Mouse (Mus musculus) thymus, adult 2 months (tissue): ENCODE data around the gene Stab2. TPM values are rescaled to one million over a fixed set of nuclear protein-coding genes. Genes with fewer than 3 reads are reported as not detected.

Experiments used
- DNase-seq: peaks from one replicate; pipeline ENCODE4 v3.0.0; 2021
- H3K27ac ChIP-seq: fragments of 200-500 bp; 2 replicates; pipeline ENCODE4 v1.5.1; 2012; ENCODE audit warnings: low read length, control low read depth; ENCODE audit not compliant: control insufficient read depth, insufficient read depth
- H3K27me3 ChIP-seq: fragments of 200-500 bp; 2 replicates; pipeline ENCODE4 v1.6.1; 2012; ENCODE audit warnings: mild to moderate bottlenecking, low read length, moderate library complexity, mixed read lengths; ENCODE audit not compliant: control insufficient read depth, insufficient read depth
- H3K36me3 ChIP-seq: fragments of 200-500 bp; 2 replicates; pipeline ENCODE4 v1.6.1; 2012; ENCODE audit warnings: mild to moderate bottlenecking, low read length, moderate library complexity; ENCODE audit not compliant: control insufficient read depth, insufficient read depth
- H3K4me1 ChIP-seq: fragments of 200-500 bp; replicated peaks from 2 replicates; pipeline ENCODE4 v1.6.1; 2012; ENCODE audit warnings: low read length; ENCODE audit not compliant: control insufficient read depth, insufficient read depth
- H3K4me3 ChIP-seq: fragments of 200-500 bp; 2 replicates; pipeline ENCODE4 v1.5.1; 2012; ENCODE audit warnings: mild to moderate bottlenecking, low read length, control low read depth, moderate library complexity; ENCODE audit not compliant: control insufficient read depth, insufficient read depth
- CTCF ChIP-seq: fragments of 200-500 bp; IDR thresholded peaks from 2 replicates; pipeline ENCODE4 v1.5.1; 2012; ENCODE audit warnings: mild to moderate bottlenecking, control low read depth, low read length, moderate library complexity, borderline replicate concordance; ENCODE audit not compliant: control insufficient read depth, poor library complexity, insufficient read depth; ENCODE audit errors: extremely low read depth
- POLR2A ChIP-seq: fragments of 200-500 bp; IDR thresholded peaks from 2 replicates; pipeline ENCODE4 v1.6.1; 2012; ENCODE audit warnings: mild to moderate bottlenecking, low read length, control low read depth, moderate library complexity; ENCODE audit not compliant: control insufficient read depth, poor library complexity, insufficient read depth; ENCODE audit errors: extremely low read depth
- WGBS: fragments of 180-500 bp; shearing (Covaris S2); methylation state at CpG from one replicate; pipeline ENCODE4 v1.1.7; 2018; 5-methylcytosine and 5-hydroxymethylcytosine counted together
- polyA plus RNA-seq: library from polyadenylated mRNA; depleted of rRNA; stranded (reverse); fragments of >200 nt; gene quantifications from 2 replicates; pipeline ENCODE4 v1.2.3, GENCODE M21; 2012

Gene Stab2
- polyA plus RNA-seq, 1 experiment: 8.5 TPM

- Histone ChIP-seq H3K27me3 (no peaks in the 10 kb centered on the region), H3K4me1 (no peaks in the 10 kb centered on the region), H3K27ac (no peak overlapping the region), H3K4me3 (no peak overlapping the region), H3K36me3 (no peaks in the 10 kb centered on the region)
- peak; percentile 10 for DNase-seq
- no peak for TF ChIP-seq POLR2A
- no peak for TF ChIP-seq CTCF
- WGBS: 60% methylated on average over 16 of the region's 16 CpGs
These were observed 12.9 kb upstream of the Stab2 start for GRCm38 (mm10) chr10:87020711-87021110.

- TF ChIP-seq CTCF (no peak), POLR2A (no peak)
- H3K4me3 ChIP-seq: no peak overlapping the region
- 86% methylated on average over 9 of the region's 9 CpGs for WGBS
These were observed 11.1 kb upstream of the Stab2 start for GRCm38 (mm10) chr10:87018876-87019275.

GRCm38 (mm10) chr10:87016151-87016692 lies 8.4 kb upstream of the Stab2 start:
- no peaks in the 10 kb centered on the region for H3K4me1 ChIP-seq
- no peak overlapping the region for H3K4me3 ChIP-seq
- no peak for DNase-seq
- H3K36me3 ChIP-seq: no peaks in the 10 kb centered on the region
- 67% methylated on average over 9 of the region's 9 CpGs for WGBS
- TF ChIP-seq POLR2A (no peak), CTCF (no peak)
- no peak overlapping the region for H3K27ac ChIP-seq
- H3K27me3 ChIP-seq: no peaks in the 10 kb centered on the region

More at GRCm38 (mm10) chr10:87018876-87019275, 11.1 kb upstream of the Stab2 start:
- H3K27me3 ChIP-seq: no peaks in the 10 kb centered on the region
- H3K36me3 ChIP-seq: no peaks in the 10 kb centered on the region
- no peaks in the 10 kb centered on the region for H3K4me1 ChIP-seq
- DNase-seq: no peak
- no peak overlapping the region for H3K27ac ChIP-seq

- H3K4me1 ChIP-seq: no peaks in the 10 kb centered on the region
- 75% methylated on average over 5 of the region's 5 CpGs for WGBS
- TF ChIP-seq POLR2A (no peak), CTCF (no peak)
These were observed 7.6 kb upstream of the Stab2 start for GRCm38 (mm10) chr10:87015403-87015802.

GRCm38 (mm10) chr10:87014391-87014965 lies 6.7 kb upstream of the Stab2 start:
- Histone ChIP-seq H3K27ac (no peak overlapping the region), H3K36me3 (no peaks in the 10 kb centered on the region), H3K27me3 (no peaks in the 10 kb centered on the region), H3K4me3 (no peak overlapping the region), H3K4me1 (no peaks in the 10 kb centered on the region)
- no peak for DNase-seq
- 79% methylated on average over 7 of the region's 7 CpGs for WGBS
- TF ChIP-seq CTCF (no peak), POLR2A (no peak)

More at GRCm38 (mm10) chr10:87015403-87015802, 7.6 kb upstream of the Stab2 start:
- Histone ChIP-seq H3K27me3 (no peaks in the 10 kb centered on the region), H3K27ac (no peak overlapping the region), H3K36me3 (no peaks in the 10 kb centered on the region), H3K4me3 (no peak overlapping the region)
- no peak for DNase-seq

GRCm38 (mm10) chr10:87012087-87012486 lies 4.3 kb upstream of the Stab2 start:
- Histone ChIP-seq H3K4me3 (no peak overlapping the region), H3K36me3 (no peaks in the 10 kb centered on the region), H3K27ac (no peak overlapping the region), H3K27me3 (no peaks in the 10 kb centered on the region), H3K4me1 (no peaks in the 10 kb centered on the region)
- no peak for DNase-seq
- 94% methylated on average over 7 of the region's 7 CpGs for WGBS
- no peak for TF ChIP-seq CTCF
- TF ChIP-seq POLR2A: no peak

- Histone ChIP-seq H3K27me3 (no peaks in the 10 kb centered on the region), H3K4me3 (no peak overlapping the region), H3K27ac (no peak overlapping the region), H3K36me3 (no peaks in the 10 kb centered on the region), H3K4me1 (no peaks in the 10 kb centered on the region)
- no peak for DNase-seq
- TF ChIP-seq POLR2A: no peak
- no peak for TF ChIP-seq CTCF
- whole genome bisulfite sequencing: 89% methylated on average over 3 of the region's 3 CpGs
These were observed 332 bp upstream of the Stab2 start for GRCm38 (mm10) chr10:87008215-87008499.
